Mouse (Mus musculus) MEL (cell line): ENCODE data around the gene Tceal5.

Experiments used
- CHD1 ChIP-seq: IDR thresholded peaks from 2 replicates; pipeline ENCODE4 v1.6.1; 2012; ENCODE audit warnings: low read depth, mild to moderate bottlenecking, inconsistent platforms, low read length, improper control_type of control experiment
- CTCF ChIP-seq, 3 experiments: IDR thresholded peaks in 2 of 3; conservative IDR thresholded peaks in 1 of 3; 2 replicates each; pipeline ENCODE4 v1.5.1; 2011 to 2012; ENCODE audit warnings: low read length in 3 of 3, low read depth in 2 of 3, mild to moderate bottlenecking in 2 of 3, improper control_type of control experiment in 1 of 3, inconsistent platforms in 1 of 3, mixed read lengths in 1 of 3, moderate library complexity in 1 of 3; ENCODE audit not compliant: control insufficient read depth in 1 of 3, insufficient read depth in 1 of 3, poor library complexity in 1 of 3, severe bottlenecking in 1 of 3
- GATA1 ChIP-seq: IDR thresholded peaks from 2 replicates; pipeline ENCODE4 v1.6.1; 2011; ENCODE audit warnings: low read depth, low read length, improper control_type of control experiment
- MAX ChIP-seq: IDR thresholded peaks from 2 replicates; pipeline ENCODE4 v1.6.1; 2011; ENCODE audit warnings: low read length, improper control_type of control experiment
- MAZ ChIP-seq: IDR thresholded peaks from 2 replicates; pipeline ENCODE4 v1.6.1; 2012; ENCODE audit warnings: low read depth, mild to moderate bottlenecking, inconsistent platforms, low read length, improper control_type of control experiment
- NELFE ChIP-seq: IDR thresholded peaks from 2 replicates; pipeline ENCODE4 v1.6.1; 2011; ENCODE audit warnings: low read depth, low read length, improper control_type of control experiment
- SMC3 ChIP-seq: IDR thresholded peaks from 2 replicates; pipeline ENCODE4 v1.6.1; 2011; ENCODE audit warnings: low read depth, low read length, improper control_type of control experiment
- UBTF ChIP-seq: IDR thresholded peaks from 2 replicates; pipeline ENCODE4 v1.6.1; 2012; ENCODE audit warnings: low read depth, mild to moderate bottlenecking, inconsistent platforms, low read length, improper control_type of control experiment, moderate library complexity, borderline replicate concordance; ENCODE audit not compliant: insufficient read depth
- USF1 ChIP-seq: IDR thresholded peaks from 2 replicates; pipeline ENCODE4 v1.6.1; 2014; ENCODE audit warnings: low read depth, mild to moderate bottlenecking, inconsistent platforms, low read length, improper control_type of control experiment, moderate library complexity
- ZC3H11A ChIP-seq: IDR thresholded peaks from 2 replicates; pipeline ENCODE4 v1.6.1; 2012; ENCODE audit warnings: low read depth, mild to moderate bottlenecking, inconsistent platforms, low read length, improper control_type of control experiment

DNA sequence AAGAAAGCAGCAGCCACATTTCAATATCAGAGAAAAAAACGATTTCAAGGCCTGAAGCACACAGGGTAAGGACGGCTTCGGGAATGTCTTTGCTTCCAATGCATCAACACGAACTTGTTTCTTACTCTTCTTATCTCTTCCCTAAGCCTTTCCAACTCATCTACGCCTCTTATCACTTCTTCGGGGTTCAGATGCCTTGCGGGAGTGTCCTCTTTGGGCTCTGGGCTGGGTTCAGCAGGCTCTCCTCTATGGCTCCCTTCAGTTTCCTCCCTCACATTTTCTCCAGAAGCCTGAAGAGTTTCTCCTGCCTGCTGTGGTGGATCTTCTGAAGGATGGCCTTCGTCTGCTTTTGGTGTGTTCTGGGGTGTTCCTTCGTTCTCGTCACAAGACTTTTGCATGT, 33.1 kb downstream of the Tceal5 start:
- no peak for TF ChIP-seq SMC3
- TF ChIP-seq ZC3H11A: no peak
- no peak for TF ChIP-seq GATA1
- no peak for TF ChIP-seq CTCF (IDR thresholded peaks at IDR 0.05 in 2 of 3, conservative IDR thresholded peaks at IDR 0.05 in 1 of 3; ENCODE audit: control insufficient read depth in 1 of 3, insufficient read depth in 1 of 3, low read depth in 2 of 3, low read length in 3 of 3, poor library complexity in 1 of 3, severe bottlenecking in 1 of 3)
- no peak for TF ChIP-seq MAX
- TF ChIP-seq NELFE: no peak
- no peak for TF ChIP-seq UBTF
- no peak for TF ChIP-seq CHD1
- no peak for TF ChIP-seq MAZ
- TF ChIP-seq USF1: 0 out of 2 replicates have a peak, but pooled peaks have one; percentile 5
